Mouse (Mus musculus): ENCODE data around the gene Gpsm1.

Gene Gpsm1

DNA sequence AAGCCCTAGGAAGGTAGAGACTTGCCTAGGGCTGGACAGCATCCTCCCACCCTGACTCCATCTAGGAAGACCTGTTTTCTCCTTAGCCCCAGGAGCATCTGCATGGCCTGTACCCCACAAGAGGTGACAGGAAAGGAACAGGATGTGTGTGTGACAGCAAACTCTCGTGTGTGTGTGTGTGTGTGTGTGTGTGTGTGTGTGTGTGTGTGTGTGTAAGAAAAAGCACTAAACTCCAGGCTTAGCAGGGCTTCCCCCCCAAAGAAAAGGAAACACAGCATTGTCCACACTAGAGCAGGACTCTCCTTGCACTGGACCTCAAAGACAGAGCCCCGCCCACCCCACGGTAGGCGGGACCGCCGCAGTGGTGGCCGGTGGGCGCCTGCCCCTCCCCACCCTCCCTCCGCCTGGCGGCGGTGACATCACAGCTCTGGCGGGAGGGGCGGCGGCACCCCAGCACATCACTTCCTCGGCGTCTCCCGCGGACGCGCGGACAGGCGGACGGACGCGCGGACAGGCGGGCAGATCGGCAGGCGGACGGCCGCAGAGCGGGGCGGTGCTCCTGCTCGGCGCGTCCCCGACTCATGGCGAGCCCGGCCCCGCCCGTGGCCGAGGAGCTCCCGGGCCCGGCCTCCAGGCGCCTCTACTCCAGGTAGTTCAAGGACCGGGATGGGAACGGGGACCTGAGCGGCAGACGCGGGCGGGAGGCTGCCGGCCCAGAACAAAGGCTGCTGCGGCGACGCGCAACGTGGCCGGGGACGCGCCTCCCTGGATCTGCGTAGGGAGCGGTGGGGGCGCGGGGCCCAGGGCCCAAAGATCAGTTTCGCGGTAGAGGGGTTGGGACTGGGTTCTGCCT, at the start of gene Gpsm1:
Gene Gpsm1 (plus strand): TSS at position 444 of the 853 bp plus-strand sequence.
- DNase-seq (ENCODE audit: extremely low read depth, low read depth, low spot score) = no peak

DNA sequence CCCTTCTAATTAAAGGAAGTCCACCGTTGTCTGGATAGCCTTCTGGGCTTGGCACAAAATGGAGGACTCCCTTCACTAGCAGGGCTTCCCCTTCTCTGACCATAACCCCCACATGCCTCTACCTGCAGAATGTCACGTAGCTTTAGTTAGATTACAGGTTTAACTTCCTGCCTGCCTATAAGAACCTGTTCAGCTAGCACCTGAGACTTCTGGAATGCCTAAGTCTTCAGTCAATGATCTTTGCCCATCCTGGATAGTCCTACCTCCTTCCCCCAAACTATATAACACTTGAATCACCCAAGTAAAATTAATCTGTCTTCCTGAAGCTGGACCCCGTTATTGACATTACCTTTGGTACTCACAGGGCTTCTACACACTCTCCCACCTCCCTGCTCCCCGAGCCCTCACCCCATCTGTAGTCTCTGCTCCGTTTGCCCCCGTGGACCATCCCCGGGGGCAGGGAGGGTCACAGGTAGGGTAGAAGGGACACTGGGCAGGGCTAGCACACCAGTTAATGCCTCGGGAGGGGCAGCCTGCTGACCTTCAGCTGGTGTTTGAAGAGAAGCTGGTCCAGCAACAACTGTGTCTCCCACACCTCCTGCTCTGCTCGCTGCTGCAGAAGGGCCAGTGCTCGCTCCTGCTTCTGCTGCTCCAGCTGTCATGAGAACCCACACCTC, 49.1 kb upstream of the Gpsm1 start:
- DNase-seq (ENCODE audit: extremely low read depth, low read depth, low spot score) = no peak

DNA sequence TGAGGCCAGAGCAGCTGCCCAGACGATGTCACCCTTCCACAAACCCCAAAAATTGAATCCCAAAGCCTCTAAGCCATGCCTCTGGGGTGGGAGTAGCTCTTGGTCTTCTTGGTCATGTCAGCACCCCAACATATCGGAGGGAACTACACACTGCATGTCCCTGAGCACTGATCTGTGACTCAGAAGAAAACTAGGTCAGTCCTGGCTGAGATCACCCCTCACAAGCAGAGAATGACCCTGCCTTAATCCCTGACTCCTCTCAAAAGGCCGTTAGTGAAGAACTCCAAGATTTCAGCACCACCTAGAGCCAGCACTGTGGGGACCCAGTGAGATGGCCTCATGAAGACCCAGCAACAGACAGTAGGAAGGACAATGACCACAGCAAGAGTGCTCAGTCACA, 47.1 kb upstream of the Gpsm1 start:
- DNase-seq (ENCODE audit: extremely low read depth, low read depth, low spot score) = no peak

DNA sequence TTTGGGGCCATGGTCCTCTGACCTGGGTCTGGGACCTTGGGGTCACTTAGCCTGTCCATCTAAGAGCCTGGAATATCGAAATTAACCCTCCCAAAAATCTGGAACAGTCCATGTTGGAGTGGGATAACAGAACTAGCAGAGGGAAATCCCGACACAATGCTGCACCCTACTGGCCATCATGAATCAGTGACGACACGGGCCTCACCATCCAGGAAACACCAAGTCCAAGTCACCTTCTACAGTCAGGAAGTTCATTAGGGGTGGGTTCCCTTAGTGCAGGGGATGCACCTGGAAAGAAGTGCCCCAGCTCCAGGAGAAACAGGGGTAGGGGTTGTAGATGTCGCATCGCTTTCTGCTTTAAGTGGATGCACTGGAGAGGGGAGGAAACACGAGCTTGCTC, 41.7 kb upstream of the Gpsm1 start:
- no peak for DNase-seq (ENCODE audit: extremely low read depth, low read depth, low spot score)

DNA sequence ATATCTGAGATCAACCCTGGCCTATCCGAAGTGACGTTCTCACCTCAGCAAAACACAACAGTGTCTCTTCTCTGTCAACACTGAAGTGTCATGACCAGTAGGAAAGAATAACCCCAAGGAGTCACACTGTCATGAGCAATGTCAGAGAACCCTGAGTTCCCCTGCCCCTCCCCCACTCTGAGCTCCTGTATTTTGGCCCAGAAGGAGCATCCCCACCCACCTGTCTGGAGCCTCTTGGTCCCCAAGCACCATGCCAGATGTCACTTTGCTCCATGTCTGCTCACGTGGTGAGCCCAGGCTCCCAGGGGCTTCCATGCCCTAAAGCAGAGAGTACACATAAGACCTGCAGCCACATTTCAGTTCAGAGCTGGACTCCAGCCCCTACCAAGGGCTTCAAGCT, 35.6 kb upstream of the Gpsm1 start:
- no peak for DNase-seq (ENCODE audit: extremely low read depth, low read depth, low spot score)

DNA sequence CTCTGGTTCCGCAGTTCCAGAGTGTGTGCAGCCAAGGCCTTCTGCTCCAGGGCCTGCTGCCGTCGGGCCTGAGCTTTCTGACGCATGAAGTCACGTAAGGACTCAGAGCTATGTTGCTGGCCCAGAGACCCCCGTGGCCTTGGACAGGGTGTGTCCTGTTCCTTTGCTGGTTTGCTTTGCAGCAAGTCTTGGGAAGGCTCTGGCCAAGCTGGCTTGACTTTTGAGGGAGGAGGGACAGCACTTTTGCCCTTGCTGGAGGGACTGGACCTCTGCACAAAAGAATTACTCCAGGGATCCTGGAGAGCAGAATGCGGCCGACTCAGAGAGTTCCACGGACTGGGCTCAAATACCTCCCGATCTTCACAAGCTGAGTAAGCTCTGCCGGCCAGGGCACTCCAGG, 34.7 kb upstream of the Gpsm1 start:
- no peak for DNase-seq (ENCODE audit: extremely low read depth, low read depth, low spot score)

DNA sequence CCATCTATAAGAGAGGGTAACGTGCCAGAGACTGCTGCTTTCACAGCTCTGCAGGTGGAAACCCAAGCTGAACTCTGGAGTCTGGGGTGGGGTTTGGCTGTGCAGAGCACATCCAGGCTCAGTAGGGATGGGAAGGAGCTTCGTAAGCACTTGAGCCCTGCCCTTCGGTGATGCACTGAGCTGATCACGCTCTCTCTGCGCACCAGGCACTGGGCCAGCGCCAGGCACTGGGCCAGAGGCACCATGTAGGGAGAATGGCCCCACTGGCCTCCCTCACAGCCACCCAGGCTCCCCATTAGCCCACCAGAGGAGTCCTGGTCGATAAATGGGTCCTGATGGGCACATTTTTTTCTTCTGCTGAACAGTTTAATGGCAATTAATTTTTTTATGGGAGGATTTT, 29.5 kb upstream of the Gpsm1 start:
- DNase-seq (ENCODE audit: extremely low read depth, low read depth, low spot score) = no peak

DNA sequence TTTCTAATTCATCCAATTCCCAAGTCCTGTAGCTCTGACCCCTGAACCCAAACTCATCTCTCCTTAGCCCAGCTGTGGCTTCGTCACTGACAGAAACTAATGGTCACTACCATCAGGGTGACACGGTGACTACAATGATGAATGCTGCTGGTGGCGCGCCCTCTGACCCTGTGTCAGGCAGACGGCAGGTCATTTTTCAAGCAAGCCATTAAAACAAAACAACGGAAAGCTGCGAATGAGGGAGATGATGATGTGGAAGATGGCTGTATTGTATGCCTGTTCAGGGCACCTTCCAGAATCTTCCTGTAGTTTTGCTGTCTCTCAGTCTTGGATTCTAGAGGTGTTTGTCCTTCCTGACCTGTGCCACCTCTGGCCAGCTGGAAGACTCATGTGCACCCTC, 28.9 kb upstream of the Gpsm1 start:
- DNase-seq (ENCODE audit: extremely low read depth, low read depth, low spot score) = no peak

DNA sequence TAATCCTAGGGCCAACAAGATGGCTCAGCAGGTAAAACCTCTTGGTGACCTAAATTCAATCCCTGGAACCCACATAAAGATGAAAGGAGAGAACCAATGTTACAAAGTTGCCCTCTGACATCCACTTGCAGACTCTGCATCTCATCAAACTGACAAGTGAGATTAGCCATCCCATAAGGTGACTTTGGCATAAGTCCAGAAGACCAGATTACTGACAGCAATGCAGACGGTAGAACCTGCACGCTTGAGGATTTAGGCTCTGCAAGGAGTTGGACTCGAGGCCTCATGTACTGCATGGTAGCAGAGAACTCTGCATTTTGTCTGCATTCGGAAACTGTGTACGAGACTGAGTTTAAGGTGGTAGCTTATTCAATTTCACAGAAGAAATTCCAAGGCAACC, 25.2 kb upstream of the Gpsm1 start:
- DNase-seq (ENCODE audit: extremely low read depth, low read depth, low spot score) = no peak

DNA sequence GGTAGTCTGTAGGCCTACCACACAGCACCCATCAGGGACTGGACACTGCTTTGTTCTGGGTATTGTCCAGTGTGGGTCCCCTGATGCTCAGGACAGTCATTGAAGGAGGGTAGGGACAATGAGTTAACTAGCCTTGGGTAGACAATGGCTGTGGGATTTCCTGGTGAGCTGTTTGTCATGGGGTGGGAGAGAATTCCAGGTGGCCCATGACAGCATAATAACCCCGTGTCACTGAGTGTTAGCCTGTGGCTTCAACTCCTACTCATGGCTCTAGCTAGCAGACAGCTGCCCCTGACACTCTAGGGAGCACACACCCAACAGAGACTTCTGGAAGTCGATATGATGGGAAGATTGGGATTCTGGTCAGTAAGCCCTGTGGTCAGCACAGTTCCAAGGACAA, 20.9 kb upstream of the Gpsm1 start, which contains the start of gene Ccdc187:
Gene Ccdc187 (minus strand): TSS at position 101 of the 400 bp plus-strand sequence.
- no peak for DNase-seq (ENCODE audit: extremely low read depth, low read depth, low spot score)

DNA sequence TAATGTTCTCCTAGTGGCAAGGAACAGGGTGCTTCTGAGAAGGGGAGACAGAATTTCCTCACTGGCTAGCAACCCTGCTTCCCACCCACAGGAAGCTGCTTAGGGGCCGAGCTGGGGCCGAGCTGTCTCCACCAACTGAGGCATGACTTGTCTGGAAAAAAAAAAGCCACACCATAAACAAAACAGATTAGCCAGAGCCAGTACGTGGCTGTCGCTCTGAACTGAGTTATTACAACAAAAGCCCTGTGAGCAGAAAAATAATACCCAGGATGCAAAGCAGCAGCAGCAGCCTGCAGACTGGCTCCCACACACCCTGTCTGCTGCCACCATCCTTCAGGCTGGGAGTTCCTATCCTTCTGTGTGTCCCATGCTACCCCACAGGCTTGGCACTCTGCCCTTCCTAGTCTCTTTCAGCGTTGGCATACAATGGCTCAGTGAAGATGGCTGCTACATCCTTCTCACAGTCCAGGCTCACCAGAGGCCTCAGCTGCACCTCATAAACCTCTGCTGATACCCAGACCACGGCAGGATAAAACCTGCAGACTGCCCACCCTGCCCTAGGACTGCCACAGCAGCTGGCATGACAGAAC, 18.6 kb upstream of the Gpsm1 start:
- DNase-seq (ENCODE audit: extremely low read depth, low read depth, low spot score) = no peak

DNA sequence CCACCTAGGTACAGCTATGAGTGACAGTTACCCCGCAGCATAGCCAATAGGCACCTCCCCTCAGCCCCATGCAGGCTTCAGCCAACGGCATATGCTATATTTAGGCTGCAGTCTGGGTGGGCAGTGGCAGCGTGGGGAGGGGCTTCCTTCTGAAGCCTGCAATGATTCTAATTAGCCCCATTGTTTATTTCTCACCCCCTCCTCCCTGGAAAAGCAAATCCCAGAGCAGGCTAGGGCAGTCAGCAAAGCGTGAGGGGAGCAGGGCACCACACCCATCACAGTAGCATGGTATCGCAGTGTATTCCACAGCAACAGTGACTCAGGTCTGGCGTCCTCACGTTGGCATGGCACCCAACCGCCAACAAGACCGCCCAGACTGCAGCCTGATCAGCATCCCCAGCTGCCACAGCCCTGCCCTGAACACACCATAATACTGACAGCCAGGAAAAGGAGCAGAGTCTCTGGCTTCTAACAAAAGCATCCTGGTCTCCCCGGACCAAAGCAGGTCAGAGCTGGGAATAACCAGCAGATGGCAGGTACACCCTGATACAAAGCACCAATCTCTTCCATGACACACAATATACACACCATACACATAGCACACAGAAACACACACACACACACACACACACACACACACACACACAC, 17.0 kb upstream of the Gpsm1 start:
- no peak for DNase-seq (ENCODE audit: extremely low read depth, low read depth, low spot score)

DNA sequence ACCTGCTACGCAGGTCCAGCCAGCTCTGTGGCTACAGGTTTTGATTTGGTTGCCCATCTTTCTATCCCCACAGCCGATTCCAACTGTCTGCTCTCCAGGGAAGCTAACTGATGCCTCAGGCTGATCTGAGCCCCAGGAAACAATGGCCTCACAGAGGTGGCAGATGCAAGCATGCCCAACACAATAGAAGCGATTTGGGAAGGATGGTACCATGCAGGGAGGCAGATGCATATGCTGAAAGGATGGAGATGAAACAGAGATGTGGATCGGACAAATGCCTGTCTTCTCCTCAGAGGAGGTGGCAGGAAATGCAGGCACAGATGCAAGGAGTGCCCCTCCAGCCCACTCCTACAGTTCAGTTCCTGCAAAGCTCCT, 16.5 kb upstream of the Gpsm1 start:
- no peak for DNase-seq (ENCODE audit: extremely low read depth, low read depth, low spot score)

DNA sequence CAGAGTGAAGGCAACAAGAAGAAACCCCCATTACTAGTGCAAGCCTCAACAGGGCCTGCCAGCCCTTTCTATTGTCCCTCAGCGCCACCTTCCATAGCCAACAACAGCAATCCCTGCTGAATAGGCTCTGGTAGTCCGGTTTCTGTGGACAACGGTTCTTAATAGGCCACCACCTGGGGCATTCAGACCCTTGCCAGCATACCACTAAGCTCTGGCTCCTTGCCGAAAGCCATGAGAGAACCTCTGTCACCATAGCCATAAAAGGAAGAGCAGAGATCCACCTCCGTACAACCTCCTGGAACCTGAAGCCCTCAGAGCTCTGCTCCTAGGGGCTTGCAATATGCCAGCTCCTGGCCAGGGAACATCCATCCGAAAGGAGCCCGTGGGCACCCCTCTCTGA, 16.0 kb upstream of the Gpsm1 start:
- DNase-seq (ENCODE audit: extremely low read depth, low read depth, low spot score) = no peak

DNA sequence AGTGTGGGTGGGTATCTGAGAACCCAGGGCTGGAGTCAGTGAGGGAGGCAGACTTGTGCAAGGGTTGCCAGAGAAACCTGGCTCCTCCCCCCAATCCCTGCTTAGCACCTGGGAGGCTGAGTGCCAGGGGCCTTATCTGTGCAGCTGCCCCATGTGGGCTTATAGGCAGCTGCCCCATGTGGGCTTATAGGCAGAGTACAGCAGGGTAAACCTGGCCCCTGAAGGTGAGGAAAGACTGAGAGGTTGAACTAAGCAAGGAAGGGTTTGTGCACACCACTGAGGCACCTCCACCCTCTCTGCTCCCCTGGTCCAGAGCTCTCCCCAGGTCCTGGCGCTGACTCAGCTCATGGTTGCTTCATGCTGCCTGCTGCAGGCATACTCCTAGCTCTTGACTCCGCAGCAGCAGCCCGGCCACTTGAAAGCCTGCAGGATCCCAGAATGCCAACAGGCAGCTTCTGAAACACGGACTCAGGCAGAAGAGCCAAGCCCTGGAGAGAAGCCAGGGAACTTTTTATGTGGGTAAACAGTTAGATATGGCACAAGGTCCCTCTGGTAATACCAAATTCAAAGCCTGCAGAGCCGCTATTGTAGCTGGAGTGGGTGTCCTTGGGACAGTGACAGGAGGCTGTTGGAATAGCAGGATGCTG, 15.0 kb upstream of the Gpsm1 start:
- peak; percentile 71 for DNase-seq (ENCODE audit: extremely low read depth, low read depth, low spot score)

DNA sequence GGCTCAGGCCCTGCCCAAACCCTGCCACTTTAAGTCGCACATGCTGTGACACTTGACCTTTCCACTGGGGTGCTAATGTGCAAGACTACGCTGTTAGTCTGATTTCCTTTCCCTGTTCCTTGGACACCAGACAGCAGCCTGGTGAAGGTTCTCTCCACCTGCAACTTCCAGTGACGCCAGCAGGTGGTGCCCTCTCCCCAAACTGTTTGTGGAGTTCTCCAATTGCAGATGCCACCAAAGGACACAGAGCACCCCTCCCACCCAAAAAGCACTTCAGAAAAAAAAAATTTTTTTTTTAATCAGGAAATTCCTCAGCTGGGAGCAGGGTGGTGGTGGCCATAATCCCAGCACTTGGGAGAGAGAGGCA, 14.5 kb upstream of the Gpsm1 start:
- no peak for DNase-seq (ENCODE audit: extremely low read depth, low read depth, low spot score)

DNA sequence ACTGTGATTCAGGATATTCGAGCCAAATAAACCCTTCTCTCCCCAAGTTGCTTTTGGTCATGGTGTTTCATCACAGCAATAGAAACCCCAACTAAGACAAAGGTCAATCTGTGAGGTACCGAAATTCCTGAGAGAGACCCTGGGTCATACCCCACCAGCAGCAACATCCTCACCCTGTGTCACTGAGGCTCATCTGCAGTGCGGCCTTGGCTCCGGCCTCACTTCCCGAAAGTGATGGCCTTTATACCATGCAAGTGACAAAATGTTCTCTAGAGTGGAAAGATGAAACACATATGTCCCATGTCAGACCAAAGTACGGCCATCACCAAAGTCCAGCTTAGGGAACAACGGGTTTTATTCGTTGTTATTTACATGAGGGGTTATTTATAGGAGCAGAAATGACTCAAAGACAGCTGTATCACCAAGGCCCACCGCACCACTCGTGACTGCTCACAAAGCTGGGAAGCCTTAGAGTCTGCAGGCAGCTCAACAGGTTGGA, 13.3 kb upstream of the Gpsm1 start:
- no peak for DNase-seq (ENCODE audit: extremely low read depth, low read depth, low spot score)

DNA sequence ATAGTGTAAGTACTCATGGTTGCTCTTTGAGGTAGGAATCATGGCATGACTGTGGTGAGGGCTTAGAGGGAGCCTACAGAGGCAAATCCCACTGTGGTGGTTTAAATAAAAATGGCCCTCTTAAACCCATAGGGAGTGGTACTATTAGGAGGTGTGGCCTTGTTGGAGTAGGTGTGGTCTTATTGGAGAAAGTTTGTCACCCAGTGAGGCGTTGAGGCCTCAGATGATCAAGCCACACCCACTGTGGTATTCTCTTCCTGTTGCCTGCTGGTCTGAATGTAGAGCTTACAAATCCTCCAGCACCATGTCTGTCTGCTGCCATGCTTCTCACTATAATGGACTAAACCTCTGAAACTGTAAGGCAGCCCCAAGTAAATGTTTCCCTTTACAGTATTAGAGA, 10.6 kb upstream of the Gpsm1 start:
- no peak for DNase-seq (ENCODE audit: extremely low read depth, low read depth, low spot score)

DNA sequence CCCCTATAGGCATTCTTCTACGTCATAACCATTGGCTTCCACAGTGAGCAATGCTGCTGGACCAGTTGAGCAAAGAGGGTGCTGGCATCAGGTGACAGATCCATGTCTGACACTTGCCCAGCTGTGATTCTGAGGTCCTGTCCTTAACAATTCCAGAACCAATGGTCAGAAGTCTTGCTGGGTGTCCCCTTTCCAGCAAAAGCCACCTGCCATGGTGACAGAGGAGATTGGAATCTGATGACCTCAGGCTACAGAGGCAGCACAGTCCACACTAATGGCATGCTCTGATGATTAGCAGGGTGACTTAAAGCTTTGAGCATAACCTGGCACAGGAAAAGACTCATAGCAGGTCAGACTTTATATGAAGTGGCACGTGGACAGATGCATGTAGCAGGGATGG, 9.8 kb upstream of the Gpsm1 start:
- DNase-seq (ENCODE audit: extremely low read depth, low read depth, low spot score) = no peak

DNA sequence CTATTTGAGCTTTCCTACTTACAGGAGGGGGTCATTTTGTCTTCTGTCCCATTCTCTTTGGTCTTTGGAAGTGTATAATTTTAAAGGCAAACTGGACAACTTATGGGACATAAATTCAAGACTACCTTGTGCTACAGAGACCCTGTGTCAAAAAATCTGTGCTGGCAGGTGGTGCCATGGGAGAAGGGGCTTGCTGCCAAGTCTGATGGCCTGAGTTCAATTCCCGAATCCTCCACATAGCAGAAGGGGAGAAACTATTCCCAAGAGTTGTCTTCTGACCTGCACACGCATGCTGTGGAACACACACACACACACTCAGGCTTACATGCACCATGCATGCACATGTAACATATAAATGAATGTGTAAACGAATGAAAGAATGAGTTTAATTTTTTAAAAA, 8.6 kb upstream of the Gpsm1 start:
- DNase-seq (ENCODE audit: extremely low read depth, low read depth, low spot score) = no peak

DNA sequence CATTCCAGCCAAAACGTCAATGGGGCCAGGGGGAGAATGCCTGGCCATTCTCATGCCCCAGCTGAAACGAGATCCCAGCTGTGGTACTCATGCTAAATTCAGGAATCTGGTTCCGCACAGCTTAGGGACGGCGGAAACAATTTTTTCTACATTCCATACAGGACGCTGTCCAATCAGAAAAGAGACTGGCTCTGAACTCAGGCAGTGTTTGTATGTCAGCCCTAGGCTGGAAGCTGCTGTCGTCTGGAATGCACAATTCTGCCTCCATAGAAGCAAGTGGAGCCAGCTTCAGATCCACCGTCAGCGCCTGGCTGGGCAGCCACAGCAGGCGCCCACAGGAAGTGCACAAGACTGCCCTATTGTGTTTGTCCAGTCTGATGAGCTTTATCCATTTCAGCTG, 5.6 kb upstream of the Gpsm1 start:
- DNase-seq (ENCODE audit: extremely low read depth, low read depth, low spot score) = no peak
